Mouse (Mus musculus) frontal cortex, postnatal 14 days (tissue): ENCODE results near the gene Siah2.
A peak's percentile ranks its signal among the peaks of the same experiment; 100 is the strongest.

ENCODE experiments used
- DNase-seq, 2 experiments: peaks; one replicate each; pipeline ENCODE4 v3.0.0; 2022; ENCODE audit warnings: low spot score in 2 of 2

The Siah2 gene

DNA sequence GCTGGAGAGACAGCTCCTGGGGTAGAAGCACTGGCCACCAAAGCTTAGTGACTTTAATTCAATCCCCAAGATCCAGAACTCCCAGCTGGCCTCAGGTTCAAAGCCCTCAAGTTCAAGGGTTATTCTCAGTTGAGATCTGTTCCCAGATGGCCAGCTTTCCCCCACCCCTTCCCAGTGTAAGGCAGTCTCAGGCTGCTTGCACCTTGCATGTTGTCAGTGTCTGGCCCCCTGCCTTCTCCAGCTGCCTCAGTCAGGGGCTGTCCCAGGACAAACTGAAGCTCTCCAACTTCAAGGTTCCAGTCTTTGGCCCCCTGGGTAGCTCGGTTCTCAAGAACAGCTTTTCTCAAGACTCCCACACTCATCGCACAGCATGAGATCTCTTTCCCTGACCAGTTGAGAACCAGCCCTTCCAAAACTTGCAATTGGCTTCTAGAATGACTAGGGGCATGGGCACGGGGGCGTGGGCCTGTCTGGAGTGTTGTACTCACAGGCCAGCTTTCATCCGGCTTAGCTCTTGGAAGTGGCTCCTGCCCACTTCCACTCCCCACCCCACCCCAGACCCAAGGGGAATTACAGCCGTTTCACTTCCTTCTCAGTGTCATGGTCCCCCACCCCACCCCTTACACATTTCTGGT, 20.5 kb downstream of the Siah2 start:
- no peak for DNase-seq

DNA sequence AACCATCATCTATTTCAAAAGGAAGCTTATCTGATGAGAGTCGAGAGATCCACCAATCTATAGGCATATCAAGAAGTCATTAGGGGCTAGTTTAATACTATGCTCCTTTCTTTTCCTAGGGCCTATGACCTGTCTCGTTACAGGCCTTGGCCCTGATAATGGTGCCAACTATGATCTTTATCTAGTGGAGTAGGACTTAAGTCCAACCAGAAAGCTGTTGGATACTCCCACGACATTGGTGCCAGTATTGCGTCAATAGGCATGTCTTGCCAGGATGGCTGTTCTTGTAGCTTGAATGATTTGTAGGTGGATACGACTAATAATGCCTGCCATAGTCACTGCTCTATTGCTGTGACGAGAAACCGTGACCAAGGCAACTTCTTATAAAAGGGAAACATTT, 28.2 kb downstream of the Siah2 start:
- no peak for DNase-seq

DNA sequence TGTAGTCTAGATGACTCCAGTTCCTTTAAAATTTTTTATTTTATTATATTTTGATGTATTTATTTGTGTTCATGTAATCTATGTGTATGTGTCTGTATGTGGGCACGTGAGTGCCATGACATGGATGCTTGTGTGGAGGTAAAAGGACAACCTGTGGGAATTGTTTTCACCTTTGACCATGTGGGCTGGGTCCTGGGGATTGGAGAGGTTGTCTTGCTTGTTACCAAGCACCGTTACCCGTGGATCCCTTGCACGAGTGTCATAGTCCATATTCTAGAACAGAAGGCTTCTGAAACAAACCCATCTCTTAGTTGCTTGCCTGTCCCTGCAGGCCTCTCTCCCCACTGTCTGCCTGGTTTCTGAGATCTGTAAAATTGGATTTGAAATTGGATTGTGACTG, 31.6 kb downstream of the Siah2 start:
- no peak for DNase-seq

DNA sequence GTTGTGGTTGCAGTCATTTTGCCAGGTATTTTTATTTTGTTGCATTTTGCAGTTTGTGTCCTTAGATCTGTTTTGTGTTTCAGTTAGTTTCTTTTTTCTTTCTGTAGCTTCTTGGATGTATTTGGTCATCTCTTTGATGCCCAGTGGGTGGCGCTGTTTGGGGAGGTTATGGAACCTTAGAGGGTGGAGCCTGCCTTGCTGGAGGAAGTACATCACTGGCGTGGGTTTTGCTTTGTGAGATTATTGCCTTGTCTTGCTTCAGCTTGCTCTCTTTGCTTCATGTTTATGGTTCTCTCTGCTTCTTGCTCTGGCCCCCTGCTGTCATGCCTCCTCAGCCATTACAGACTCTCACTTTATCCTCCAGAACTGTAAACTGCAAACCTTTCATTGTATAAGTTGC, 34.8 kb downstream of the Siah2 start:
- DNase-seq: no peak

DNA sequence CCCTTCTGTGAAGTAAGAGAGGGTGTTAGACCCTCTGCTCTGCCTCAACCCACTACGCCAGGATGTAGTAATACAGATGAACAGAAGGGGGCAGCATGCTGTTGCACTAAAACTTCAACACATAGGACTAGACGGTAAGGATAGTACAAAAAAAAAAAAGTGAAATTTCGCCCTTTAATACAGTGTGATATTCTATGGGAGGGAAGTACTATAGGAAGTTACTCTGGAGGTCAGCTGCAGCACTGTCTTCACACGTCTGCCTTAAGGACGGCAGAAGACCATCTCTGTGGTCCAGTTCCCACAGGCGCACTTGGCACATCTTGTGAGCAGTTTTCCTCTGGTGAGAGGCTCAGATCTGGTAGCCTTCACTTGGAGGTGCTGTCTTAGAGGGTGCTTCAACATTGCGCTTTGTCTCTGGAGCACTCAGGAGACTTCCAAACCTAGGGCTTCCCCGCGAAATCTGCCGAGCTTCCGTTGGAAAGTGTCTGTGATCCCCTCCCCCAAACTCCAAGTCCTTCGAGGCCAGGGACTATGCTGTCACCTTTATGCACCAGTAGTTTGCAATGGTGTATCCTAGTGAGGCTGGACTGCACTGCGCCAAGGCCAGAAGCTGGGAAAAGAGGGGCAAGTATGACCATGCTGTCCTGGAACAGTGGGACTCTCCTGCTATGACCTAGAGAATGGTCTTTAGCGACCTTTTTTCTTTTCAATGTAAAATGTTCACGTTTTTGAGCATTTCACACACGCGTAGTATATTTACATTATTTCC, 36.7 kb downstream of the Siah2 start:
- peak in 1 of 2 experiments; percentile 65 for DNase-seq

DNA sequence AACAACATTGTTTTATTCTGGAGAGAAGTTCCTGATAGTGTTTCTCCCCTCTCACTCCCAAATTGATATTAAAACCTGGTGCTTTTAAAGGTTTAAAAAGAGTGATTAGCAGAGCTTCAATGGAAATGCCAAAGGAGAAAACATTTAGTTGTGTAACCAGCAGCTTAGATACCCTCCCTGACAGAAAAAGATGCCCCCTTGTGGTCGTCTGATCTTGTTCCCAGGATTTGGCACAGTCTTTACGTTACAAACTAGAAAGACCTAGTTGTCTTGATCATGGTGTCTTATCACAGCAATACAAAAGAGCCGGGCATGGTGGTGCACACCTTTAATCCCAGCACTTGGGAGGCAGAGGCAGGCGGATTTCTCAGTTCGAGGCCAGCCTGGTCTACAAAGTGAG, 38.3 kb downstream of the Siah2 start:
- DNase-seq: no peak

DNA sequence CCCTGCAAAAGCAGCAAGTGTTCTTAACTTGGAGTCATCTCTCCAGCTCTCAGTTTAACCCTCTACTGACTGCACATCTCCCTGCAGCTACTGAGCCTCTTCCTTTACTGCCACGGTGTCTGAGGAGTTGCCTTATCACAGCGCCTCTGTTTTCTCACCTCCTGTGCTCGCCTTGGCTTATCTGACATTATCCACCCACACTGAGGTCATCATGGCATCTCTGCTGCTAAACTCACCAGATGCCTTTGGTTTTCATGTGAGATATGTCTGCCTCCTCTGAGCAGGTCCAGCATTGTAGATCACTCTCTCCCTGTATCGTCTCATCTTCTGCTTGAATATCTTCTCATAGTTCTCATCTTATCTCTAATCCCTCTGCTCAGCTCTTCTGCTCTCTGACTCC, 41.9 kb downstream of the Siah2 start:
- no peak for DNase-seq

DNA sequence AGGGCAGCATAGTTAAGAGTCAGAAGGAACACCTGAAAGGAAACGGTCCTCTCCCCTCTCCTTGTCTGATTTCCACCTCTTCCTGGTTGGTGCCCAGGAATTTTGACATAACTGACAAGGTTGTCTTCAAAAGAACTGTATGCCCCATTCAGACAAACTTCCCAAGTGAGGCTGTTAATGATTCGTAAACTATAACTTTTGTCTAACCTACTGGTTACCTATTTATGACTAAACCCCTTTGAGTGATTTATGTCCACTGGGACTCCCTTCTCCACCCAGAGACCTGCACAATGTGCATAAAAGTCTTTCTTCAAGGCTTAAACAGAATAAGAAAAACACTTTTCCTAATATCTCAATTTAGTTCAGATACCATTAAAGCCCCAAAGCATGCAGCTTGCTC, 45.0 kb downstream of the Siah2 start:
- no peak for DNase-seq

DNA sequence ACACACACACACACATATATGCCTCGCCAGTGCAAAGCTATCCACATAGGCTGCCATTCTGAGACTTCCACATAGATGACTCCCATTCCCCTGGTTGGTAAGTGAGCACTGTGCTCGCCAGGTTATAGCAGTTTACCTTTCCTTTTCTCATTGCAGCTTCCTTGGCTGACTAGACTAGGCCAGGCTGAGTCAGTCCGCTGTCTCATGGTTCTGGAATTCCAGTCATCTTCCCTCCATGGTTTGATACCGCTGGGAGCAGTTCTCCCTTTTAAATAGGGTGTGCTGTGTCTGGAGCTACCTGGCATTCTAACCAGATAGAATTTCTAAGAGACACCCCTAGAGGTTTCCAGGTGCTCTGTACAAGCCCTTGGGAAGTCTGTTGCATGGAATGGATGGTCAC, 46.0 kb downstream of the Siah2 start:
- DNase-seq: no peak

DNA sequence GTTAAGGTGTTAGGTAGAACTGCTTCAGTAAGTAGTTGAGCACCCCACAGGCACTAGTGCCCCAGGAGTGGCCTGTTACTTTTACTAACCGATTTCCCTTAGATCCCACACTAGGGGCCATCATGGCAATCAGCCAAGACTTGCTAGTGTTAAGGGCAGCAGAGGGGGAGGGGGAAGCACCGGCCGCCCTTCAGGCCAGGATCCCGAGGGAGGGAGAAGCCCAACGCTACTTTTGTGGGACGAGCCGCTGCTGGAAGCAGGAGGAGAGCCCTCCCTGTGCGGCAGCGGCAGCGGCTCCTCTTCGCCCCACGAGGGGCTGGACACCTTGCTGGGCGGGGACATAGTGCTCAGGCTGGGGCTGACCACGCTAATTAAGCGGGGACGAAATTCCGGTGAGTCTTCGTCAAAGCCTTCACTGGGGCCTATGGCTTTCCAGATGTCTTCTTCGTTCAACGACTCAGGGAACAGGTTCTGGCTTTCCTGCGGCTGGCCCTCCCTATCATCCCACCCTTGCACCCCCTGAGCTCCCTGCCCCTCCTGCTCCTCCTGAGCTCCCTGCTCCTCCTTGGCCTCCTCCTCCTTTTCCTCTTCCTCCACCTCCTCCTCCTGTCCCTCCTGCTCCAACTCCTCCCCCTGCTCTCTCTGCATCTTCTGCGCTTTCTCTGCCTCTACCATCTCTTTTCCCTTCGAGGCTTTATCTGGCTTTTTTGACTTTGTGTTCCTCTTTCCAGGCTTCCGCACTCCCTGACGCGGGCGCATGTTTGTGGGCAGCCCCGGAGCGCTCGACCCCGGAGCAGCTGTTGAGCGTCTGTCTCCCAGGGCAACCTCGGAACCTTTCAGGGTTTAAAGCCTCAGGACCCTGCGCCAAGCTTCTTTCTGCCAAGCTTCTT, 55.5 kb downstream of the Siah2 start, which contains the start of gene Erich6:
TSS of gene Erich6 (minus strand) at position 802 of the 890 bp plus-strand sequence.
- DNase-seq: peak in 1 of 2 experiments; percentile 6

DNA sequence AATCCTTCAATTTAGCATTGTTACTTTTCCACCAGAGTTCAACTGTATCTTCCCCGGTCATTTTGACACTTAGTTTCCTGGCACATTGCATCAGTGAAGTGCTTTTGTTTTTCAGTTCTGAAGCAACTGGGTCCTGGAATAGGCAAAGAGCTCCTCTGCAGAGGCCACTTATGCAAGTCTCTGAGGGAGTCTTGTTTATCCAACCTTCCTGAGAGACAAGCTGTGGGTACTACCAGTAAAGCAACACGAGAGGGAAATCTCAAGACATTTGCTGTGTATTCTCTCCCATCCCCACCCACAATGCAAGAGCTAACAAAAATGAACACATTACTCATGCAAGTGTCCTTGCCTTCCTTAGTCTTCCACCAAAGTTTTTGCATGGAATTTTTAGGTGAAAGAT, 60.5 kb downstream of the Siah2 start:
- DNase-seq: no peak

DNA sequence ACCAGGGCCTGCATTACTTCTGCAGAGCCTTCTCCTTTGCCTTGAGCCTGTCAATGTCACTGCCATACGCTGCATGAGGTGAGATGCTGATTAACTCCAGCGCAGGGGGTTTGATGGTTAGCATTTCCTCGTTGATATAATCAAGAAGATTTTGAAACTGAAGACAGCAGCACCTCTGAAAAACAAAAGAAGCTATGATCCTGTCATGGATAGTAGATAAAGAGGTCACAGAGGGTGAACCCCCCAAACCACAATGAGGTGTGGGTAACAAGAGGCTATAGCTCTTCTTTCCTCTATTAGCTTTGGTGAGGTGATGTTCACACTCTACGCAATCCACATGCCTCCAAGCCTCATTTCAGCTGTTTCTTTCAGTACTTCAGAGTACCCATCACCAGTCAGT, 67.2 kb downstream of the Siah2 start:
- no peak for DNase-seq
